Mouse (Mus musculus) heart, postnatal 0 days (tissue): ENCODE results near the gene Abcc4. TPM values are rescaled to one million over a fixed set of nuclear protein-coding genes. Genes with fewer than 3 reads are reported as not detected.
A peak's percentile ranks its signal among the peaks of the same experiment; 100 is the strongest.

ENCODE experiments used
- ATAC-seq: fragments of 200-750 bp; cut with Nextera tagmentation; 2 replicates; pipeline ENCODE4 v1.8.0; 2017; ENCODE audit warnings: low read depth, moderate number of reproducible peaks, moderate library complexity; ENCODE audit not compliant: insufficient read depth
- DNase-seq: peaks from one replicate; pipeline ENCODE4 v3.0.0-alpha.2; 2016; ENCODE audit warnings: low spot score
- H3K27ac ChIP-seq: fragments of 300-500 bp; sonication (generic); 2 replicates; pipeline ENCODE4 v1.5.1; 2014; ENCODE audit warnings: low read depth, mild to moderate bottlenecking
- H3K27me3 ChIP-seq: fragments of 300-500 bp; sonication (generic); 2 replicates; pipeline ENCODE4 v1.6.1; 2014; ENCODE audit warnings: low read length, mixed read lengths; ENCODE audit not compliant: control insufficient read depth, insufficient read depth
- H3K36me3 ChIP-seq: fragments of 300-500 bp; sonication (generic); replicated peaks from 2 replicates; pipeline ENCODE4 v1.6.1; 2014; ENCODE audit warnings: low read length, mixed read lengths; ENCODE audit not compliant: control insufficient read depth, insufficient read depth
- H3K4me1 ChIP-seq: fragments of 300-500 bp; sonication (generic); 2 replicates; pipeline ENCODE4 v1.6.1; 2014; ENCODE audit warnings: antibody characterized with exemption; ENCODE audit not compliant: control insufficient read depth, insufficient read depth
- H3K4me2 ChIP-seq: fragments of 300-500 bp; sonication (generic); 2 replicates; pipeline ENCODE4 v1.6.1; 2014; ENCODE audit warnings: low read depth, mild to moderate bottlenecking, low read length, moderate library complexity
- H3K4me3 ChIP-seq: fragments of 300-500 bp; sonication (generic); 2 replicates; pipeline ENCODE4 v1.5.1; 2014; ENCODE audit warnings: low read depth, low read length
- H3K9ac ChIP-seq: fragments of 300-500 bp; sonication (generic); replicated peaks from 2 replicates; pipeline ENCODE4 v1.6.1; 2014; ENCODE audit warnings: low read depth, low read length, mixed read lengths
- H3K9me3 ChIP-seq: fragments of 300-500 bp; sonication (generic); replicated peaks from 2 replicates; pipeline ENCODE4 v1.6.1; 2016; ENCODE audit warnings: low read length; ENCODE audit not compliant: control insufficient read depth
- CTCF ChIP-seq: IDR thresholded peaks from 2 replicates; pipeline ENCODE4 v1.5.1; 2016; ENCODE audit warnings: antibody characterized with exemption, control low read depth, low read depth
- EP300 ChIP-seq: IDR thresholded peaks from 2 replicates; pipeline ENCODE4 v1.6.1; 2016; ENCODE audit warnings: antibody characterized with exemption, low read depth
- WGBS: fragments of 180-500 bp; shearing (Covaris S2); extraction: QIAGEN DNeasy Blood & Tissue Kit; methylation state at CpG from one replicate; pipeline ENCODE4 v1.1.7; 2014; 5-methylcytosine and 5-hydroxymethylcytosine counted together
- polyA plus RNA-seq: library from polyadenylated mRNA; unstranded; fragments of >200 nt; fragmentation: Nextera tagmentation; extraction: Ambion mirVana; gene quantifications from 2 replicates; pipeline ENCODE4 v1.2.1, GENCODE M21; 2015
- total RNA-seq: library from RNA; depleted of rRNA; stranded (reverse); fragments of >200 nt; gene quantifications from 2 replicates; pipeline ENCODE4 v1.2.3, GENCODE M21; 2014; ENCODE audit warnings: low replicate concordance

Gene Abcc4
- total and polyA plus RNA-seq, 2 experiments from 2014 or later, result 0.83 to 2.0 TPM

DNA sequence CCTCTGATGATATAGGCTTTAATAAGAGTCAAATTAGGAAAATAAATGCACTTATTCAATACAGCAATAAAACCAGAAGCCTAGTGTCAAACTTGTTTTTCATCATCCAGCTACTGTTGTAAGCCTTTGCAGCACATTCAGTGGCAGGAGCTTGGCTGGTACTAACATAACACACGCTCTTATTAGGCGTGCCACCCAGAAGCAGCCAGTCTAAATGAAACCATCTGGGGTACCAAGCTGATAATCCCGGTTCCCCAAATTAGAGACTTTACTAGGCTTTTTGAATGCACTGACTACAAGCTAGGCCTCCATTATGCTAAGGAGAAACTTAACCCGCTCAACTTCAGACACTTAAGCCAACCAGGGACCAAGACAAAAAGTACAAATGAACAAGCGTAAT is 195.8 kb downstream of the Abcc4 start:
- TF ChIP-seq EP300 (no peak), CTCF (no peak)
- Histone ChIP-seq H3K4me2 (no peak overlapping the region), H3K4me1 (no peaks in the 10 kb centered on the region), H3K9me3 (no peaks in the 10 kb centered on the region), H3K4me3 (no peak overlapping the region), H3K9ac (no peak overlapping the region), H3K36me3 (no peaks in the 10 kb centered on the region), H3K27me3 (no peaks in the 10 kb centered on the region), H3K27ac (no peak overlapping the region)
- ATAC-seq (no peak), DNase-seq (no peak)
- 89% methylated on average over 5 of the region's 5 CpGs for WGBS

DNA sequence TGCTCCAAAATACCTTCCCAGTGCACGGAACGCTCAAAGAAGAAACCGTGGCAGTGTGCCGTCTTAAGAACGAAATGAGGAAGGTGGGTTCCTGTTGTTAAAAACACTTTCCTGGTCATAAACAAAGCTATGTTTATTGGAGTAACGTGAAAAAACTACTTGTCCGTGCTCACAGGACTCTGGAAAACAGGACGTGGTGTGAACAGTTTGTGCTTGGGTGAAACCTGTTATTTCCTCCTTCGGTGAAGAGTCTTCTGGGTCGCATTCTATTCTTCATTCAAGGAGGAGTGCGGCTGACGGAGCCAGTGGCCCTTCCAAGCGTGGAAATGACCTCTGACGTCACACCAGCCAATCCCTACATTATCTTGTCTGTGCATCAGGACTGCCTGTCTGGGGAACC is 198.2 kb downstream of the Abcc4 start:
- H3K4me3 ChIP-seq, result no peak overlapping the region
- 78% methylated on average over 14 of the region's 14 CpGs for WGBS
- H3K27ac ChIP-seq, result no peak overlapping the region

DNA sequence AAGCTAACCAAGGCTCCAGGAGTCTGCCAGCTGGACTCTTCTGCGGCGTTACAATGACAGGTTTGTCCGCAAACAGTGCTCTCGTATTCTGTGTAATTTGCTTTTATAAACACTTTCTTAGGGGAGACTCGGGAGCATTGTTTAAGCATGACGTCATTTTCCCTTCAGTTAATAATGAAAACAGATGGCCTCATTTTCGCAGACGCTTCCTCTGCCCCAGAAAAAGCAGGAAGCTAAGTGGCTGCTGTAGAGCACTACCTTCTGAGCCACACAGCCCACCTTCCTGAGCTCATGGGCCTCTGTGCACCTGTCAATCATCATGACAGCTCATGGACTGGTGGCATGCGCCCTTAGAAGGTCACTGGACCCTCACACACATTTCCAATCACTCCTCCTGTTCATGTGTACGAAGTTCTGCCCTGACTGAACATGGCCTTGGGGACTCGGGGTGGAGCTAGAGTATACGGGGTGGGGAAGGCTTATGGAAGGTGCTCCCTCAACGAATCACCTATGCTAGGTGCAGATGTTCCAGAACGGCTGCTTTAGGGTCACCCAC is 199.3 kb downstream of the Abcc4 start:
- Histone ChIP-seq H3K4me3 (no peak overlapping the region), H3K27me3 (no peaks in the 10 kb centered on the region), H3K36me3 (no peaks in the 10 kb centered on the region), H3K27ac (no peak overlapping the region; the same call in 1 of the 2 replicates), H3K4me2 (peak overlapping the region; percentile 16; the same call in 1 of the 2 replicates), H3K4me1 (no peaks in the 10 kb centered on the region), H3K9me3 (no peaks in the 10 kb centered on the region), H3K9ac (no peak overlapping the region)
- 56% methylated on average over 14 of the region's 14 CpGs for WGBS
- no peak for TF ChIP-seq EP300
- TF ChIP-seq CTCF, result no peak
- ATAC-seq (peak; percentile 63), DNase-seq (peak; percentile 46)

More for the DNA sequence above, 198.2 kb downstream of the Abcc4 start:
- TF ChIP-seq CTCF, result no peak
- no peak for TF ChIP-seq EP300
- Histone ChIP-seq H3K9me3 (no peaks in the 10 kb centered on the region), H3K4me2 (no peak overlapping the region), H3K27me3 (no peaks in the 10 kb centered on the region), H3K9ac (no peak overlapping the region), H3K4me1 (no peaks in the 10 kb centered on the region), H3K36me3 (no peaks in the 10 kb centered on the region)
- ATAC-seq, result no peak
- DNase-seq, result no peak

DNA sequence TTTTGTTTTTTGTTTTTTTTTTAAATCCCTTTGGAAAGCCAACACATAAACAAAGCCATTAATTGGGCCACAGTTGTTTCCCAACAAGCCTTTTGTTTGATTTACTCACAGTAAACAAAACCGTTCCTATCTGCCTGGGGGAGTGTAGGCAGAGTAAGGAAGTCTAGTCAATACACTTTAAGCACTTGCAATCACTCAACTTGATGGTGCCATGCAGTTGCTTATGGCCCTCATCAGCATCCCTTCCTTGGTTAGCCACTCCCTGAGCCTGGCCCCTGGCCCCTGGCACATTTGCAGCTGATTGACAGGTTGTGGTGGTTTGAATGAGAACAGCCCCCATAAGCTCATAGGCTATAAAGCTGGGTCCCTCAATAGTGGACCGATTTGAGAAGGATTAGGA is 209.3 kb downstream of the Abcc4 start:
- no peak overlapping the region for H3K9ac ChIP-seq
- H3K36me3 ChIP-seq, result no peaks in the 10 kb centered on the region
- no peaks in the 10 kb centered on the region for H3K4me1 ChIP-seq
- 73% methylated on average over 2 of the region's 2 CpGs for WGBS
- DNase-seq, result no peak
- TF ChIP-seq EP300 (no peak), CTCF (no peak)
- no peak overlapping the region for H3K4me2 ChIP-seq
- H3K27ac ChIP-seq, result no peak overlapping the region
- no peaks in the 10 kb centered on the region for H3K27me3 ChIP-seq
- no peak for ATAC-seq
- H3K4me3 ChIP-seq, result no peak overlapping the region
- no peaks in the 10 kb centered on the region for H3K9me3 ChIP-seq

DNA sequence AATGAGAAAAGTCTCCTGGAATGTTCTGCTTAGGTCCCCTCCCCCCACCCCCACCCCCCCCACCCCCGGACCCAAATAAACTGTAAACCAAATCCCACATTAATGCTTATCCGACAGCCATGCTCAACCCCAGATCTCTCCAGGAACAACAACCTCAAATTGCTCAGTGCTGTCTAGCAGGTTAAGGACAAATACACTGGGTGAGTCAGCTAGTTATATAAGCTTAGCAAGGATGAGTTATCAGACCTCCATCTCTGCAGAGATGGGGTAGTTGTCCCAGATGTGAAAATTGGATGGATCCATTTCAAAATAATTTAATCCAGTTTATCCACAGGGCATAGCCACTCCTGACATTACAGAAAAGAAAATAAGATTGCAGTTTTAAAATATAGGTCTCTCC is 210.6 kb downstream of the Abcc4 start:
- Histone ChIP-seq H3K4me2 (no peak overlapping the region), H3K27ac (no peak overlapping the region), H3K27me3 (no peaks in the 10 kb centered on the region), H3K36me3 (no peaks in the 10 kb centered on the region), H3K4me1 (no peaks in the 10 kb centered on the region), H3K4me3 (no peak overlapping the region), H3K9ac (no peak overlapping the region), H3K9me3 (no peaks in the 10 kb centered on the region)
- 70% methylated on average over 2 of the region's 2 CpGs for WGBS
- no peak for DNase-seq
- no peak for TF ChIP-seq EP300
- TF ChIP-seq CTCF, result no peak
- ATAC-seq, result no peak

DNA sequence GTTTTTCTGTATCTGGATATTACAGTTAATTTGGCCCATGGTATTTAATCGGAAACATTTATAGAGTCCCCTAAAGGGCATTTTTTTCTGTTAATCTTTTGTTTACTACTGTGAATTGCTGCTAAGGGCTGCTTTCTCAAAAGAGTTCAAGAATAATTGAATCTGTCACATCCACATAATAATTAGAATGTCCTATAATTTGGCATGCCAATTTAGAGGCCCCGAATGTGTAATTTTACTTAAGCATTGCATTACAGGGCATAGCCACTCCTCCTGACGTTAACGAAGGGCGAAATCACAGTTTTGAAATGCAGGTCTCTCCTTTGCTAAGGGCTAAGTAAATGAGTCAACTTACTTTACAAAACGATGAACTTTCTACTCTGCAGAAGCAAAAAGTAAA is 214.3 kb downstream of the Abcc4 start:
- H3K4me1 ChIP-seq, result no peaks in the 10 kb centered on the region
- no peak overlapping the region for H3K4me3 ChIP-seq
- H3K36me3 ChIP-seq, result no peaks in the 10 kb centered on the region
- H3K9me3 ChIP-seq, result no peaks in the 10 kb centered on the region
- H3K27ac ChIP-seq, result no peak overlapping the region
- H3K27me3 ChIP-seq, result no peaks in the 10 kb centered on the region
- H3K4me2 ChIP-seq, result no peak overlapping the region
- WGBS, result 85% methylated on average over 6 of the region's 6 CpGs
- ATAC-seq (no peak), DNase-seq (no peak)
- H3K9ac ChIP-seq, result no peak overlapping the region
- TF ChIP-seq CTCF (no peak), EP300 (no peak)
